Mouse (Mus musculus) T-helper 2 cell (primary cell): ENCODE measurements around the gene Gm11733.

Experiments used
- in situ Hi-C: fragments of 300-600 bp; cut with MboI, MseI; formaldehyde crosslinking; loops from one replicate; pipeline ENCODE4 v1.15.1; 2025; ENCODE audit warnings: high pct_unique_total_duplicates

Gene Gm11733

DNA sequence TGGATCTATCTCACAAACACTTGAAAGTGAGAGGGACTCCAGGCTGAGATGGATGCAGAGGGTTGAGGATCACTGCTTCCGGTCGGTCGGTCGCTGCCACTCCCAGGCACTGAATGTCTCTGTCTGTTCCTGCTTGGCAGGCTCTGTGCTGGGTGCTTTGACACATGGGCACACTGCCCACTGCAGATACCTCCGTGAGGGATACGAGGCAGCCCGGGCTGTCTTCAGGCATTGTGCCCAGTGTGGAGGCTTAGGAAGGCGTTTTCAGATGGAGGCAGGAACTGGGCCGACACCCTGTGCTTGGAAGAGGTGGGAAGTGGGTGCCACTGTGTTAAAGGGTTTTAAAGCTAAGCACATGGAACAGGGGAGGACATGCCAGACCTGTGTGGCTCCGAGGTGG is 50.7 kb downstream of the Gm11733 start:
- in situ Hi-C loops: no loop called here

DNA sequence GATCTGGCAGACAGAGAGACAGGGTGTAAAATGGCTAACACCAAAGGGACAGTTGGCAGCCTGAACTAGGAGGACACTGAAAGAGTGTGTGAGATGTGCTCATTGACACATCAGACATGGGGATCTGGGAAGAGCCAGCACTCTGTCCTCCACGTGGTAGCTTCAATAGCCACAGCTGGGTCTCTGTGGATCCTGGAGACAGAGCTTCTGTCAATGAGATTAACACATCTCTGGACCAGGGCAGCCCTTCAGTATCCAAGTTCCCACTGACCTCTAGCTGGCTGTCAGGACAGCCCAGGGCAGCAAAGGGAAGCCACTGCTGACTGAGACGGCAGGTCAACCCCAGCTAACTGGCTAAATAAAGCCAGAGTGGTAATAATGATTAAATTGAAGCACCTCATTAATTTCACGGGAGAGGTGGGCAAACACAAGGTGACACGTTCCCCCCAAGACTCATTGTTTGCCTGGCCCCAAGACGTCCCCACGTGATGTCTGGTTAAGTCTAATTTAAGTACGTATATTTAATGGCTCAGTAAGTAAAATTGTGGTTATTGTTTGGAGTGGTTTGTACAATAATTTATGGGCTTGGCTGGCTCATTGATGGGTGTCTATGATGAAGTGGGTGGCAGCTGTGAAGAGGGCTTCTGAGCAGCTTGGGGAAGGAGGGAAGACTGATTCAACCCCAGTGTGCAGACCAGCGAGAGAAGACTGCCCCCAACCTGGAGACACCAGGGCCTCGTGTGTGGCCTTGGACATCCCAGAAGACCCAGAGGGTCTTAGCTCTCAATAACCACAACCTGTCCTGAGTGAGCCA is 51.5 kb downstream of the Gm11733 start:
- in situ Hi-C loops: no loop called here

DNA sequence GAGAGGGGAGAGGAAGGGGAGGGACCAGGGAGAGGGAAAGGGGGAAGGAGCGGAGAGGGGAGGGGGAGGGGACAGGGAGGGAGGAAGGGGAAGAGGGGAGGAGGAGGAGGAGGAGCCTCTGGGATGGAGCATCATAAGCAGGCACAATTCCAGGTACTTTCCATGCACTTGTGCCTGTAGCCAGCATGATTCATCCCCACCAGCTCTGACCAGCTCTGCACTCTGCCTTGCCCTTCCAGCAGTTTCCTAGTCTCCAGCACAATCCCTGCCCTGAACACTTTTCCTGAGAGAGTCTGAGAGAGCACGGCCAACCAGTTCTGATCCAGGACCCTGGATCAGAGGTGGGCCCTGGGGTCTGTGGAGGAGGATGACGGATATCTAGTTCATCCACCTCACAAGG is 52.4 kb downstream of the Gm11733 start:
- in situ Hi-C loops: no loop called here
